Mouse (Mus musculus) retina, embryonic 14.5 days (tissue): Measurements from ENCODE around the gene Slc5a10.
A peak's percentile ranks its signal among the peaks of the same experiment; 100 is the strongest.

Experiments
- DNase-seq: peaks from one replicate; pipeline ENCODE4 v3.0.0-alpha.2; 2015; ENCODE audit warnings: low spot score

The Slc5a10 gene

GRCm38 (mm10) chr11:61669492-61670490 lies 50.8 kb downstream of the Slc5a10 start:
- DNase-seq: no peak

GRCm38 (mm10) chr11:61667782-61668181 lies 52.8 kb downstream of the Slc5a10 start:
- no peak for DNase-seq

DNA sequence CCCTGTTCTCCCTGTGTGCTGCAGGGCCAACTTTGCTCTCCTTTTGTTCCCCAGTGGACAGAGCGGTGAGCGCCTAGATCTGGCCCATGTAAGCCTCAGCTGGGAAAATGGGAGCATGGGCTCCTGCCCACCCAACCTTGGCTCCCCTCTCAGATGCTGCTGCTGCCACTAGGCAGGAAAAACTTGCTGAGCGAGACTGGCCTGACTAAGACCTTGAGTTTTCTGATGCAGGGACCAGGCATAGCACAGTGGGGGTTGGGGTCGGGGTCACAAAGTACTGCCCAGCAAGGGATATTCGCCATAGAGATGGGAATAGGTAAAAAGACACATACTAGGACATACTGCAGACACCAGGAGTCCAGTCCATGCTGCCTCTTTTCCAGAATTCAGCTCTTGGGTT lies 53.4 kb downstream of the Slc5a10 start:
- no peak for DNase-seq

- peak; percentile 73 for DNase-seq
Observed at GRCm38 (mm10) chr11:61665991-61666799, 54.4 kb downstream of the Slc5a10 start.

DNA sequence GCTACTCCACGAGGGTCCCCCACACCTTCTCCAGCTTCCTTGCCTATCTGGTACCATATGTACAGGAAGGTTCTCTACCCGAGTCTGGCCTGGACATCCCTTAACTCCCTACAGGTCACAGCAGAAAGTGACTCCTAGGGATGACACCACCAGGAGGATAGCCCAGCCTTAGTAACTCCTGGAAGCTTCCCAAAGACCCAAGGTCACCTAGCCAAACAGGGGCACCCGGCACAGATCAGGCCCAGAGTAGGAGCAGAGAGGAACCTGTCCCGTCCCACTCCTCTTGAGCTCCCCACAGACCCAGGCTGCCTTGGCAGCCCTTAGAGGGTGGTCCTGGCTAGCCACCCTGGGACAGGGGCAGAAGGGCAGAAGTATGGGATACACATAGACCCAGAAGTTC lies 55.2 kb downstream of the Slc5a10 start:
- DNase-seq: no peak

GRCm38 (mm10) chr11:61662189-61662588 lies 58.4 kb downstream of the Slc5a10 start:
- DNase-seq: no peak

GRCm38 (mm10) chr11:61660806-61661392 lies 59.7 kb downstream of the Slc5a10 start:
- no peak for DNase-seq

- DNase-seq: no peak
Observed at GRCm38 (mm10) chr11:61660001-61660400, 60.6 kb downstream of the Slc5a10 start.

DNA sequence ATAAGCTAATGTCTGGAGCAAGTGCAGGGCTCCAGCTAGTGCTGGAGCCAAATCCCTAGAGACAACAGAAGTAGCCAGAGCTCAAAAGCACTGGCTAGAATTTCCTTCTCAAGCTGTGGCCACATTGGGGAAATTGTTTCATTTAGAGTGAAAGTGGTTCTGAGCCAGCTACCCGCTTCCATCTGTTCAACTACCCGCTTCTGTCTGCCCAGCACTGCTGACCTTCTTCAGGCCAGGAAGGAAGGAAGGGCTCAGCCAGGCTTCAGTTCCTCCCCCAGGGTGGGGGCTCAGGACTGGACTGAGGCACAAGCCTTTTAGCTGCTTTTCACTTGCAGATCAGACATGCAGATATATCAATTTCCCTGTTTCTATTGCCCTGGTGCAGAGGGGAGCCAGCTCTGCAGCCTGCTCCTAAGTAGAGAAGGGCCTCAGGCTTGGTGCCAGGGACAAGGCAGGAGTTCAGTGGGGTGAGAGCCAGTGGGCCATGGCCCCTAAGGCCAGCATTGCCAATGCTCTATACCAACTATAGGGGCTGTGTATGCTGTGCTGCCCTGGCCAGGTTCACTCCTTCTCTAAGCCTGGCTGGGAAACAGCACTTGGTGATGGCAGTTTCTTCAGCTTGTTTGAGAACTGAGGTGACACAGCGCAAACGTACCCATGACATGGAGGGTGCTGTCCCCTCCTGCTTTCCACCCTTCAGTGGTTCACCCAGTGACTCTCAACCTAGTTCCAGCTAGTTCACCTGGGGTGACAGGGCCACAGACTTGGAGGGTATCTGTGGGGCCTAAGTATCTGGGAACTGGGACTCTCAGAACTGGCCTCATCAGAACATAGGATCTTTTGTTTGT lies 61.4 kb downstream of the Slc5a10 start:
- no peak for DNase-seq

DNA sequence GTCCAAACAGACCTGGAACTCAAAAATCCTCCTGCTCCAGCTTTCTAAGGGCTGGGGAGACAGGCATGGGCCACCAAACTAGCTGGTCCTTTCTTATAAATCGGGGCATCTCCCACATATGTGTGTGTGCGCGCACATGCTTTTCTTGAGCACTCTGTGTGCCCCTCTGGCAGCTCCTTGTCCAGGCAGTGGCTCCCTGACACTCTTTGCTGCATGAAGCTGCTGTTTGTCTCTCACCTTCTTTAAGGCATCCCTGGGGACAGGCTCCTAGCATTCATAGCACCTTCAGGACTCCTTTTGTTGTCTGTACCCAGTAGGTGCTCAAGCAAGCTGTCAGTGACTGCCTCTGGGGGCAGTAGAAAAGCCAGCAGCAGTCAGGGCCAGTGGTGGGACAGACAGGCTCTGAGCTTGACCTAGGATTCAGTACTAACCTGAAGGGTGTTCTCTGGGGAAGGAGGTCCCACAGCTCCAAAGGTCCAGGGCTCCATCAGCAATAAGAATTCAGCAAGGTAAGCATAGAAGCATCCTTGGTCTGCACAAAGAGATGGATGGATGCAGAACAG lies 62.2 kb downstream of the Slc5a10 start:
- DNase-seq: no peak

- no peak for DNase-seq
Observed at GRCm38 (mm10) chr11:61657432-61657831, 63.2 kb downstream of the Slc5a10 start.

DNA sequence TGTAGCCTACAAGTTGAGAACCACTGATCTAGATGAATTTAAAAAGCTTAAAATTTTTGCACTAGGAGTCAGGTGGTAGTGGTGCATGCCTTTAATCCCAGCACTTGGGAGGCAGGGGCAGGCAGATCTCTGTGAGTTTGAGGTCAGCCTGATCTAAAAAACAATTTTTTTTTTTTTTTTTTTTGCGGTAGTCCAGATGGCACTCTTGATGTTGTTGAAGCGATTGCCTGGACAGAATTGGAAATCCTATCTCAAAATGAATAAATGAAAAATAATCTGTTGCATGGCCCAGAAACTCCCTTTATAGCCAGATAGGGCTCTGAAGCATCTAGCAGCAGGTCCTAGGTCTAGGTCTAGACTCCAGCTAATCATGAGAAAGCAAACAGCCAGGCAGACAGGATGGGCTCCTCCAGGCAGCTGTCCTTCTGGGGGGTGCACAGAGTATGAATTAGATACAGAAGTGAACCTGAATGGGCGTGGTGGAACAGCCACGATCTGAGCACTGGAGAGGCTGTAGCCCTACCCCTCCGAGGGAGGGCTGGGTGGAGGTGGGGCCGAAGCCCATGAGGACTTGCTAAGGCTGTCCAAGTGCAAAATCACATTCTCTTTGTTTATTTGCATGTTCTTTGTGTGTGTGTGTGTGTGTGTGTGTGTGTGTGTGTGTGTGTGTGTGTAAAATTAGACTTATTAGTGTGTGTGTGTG lies 64.3 kb downstream of the Slc5a10 start:
- DNase-seq: no peak

DNA sequence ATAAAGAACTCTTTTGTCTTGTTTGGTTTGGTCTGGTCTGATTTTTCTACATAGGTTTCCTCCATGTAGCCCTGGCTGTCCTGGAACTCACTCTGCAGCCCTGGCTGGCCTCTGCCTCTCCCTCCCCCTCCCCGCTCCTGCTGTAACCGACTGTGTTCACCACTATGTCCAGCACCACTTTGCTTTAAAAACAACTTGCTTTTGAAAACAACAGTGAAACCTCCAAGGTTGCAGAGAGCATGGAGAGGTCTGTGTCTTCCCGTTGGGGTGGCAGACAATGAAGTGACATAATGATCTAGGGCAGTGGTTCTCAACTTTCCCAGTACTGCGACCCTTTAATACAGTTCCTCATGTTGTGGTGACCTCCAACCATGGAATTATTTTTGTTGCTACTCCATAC lies 65.0 kb downstream of the Slc5a10 start:
- no peak for DNase-seq

DNA sequence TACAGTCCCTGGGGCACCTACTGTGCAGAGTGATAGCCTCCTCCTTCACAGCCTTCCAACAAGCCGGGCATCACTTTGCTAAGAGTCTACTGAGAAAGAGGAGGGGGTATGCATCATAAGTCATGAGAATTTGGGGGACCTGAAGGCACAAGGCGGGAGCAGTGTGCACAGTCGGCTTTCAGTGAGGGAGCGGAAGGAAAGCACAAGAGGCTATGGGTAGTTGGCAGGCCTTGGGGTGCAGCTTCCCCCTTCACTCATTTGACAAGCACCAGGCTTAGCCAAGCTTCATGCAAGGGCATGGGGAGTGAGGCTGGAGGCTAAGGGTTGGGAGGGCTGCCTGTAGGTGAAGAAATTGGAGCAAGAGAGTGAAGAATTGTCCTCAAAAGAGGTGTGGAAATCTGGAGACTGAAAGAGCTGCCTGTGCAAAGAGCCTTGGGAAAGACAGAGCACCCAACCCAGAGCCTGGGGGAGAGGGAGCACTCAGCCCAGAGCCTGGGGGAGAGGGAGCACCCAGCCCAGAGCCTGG lies 65.8 kb downstream of the Slc5a10 start:
- DNase-seq: no peak

DNA sequence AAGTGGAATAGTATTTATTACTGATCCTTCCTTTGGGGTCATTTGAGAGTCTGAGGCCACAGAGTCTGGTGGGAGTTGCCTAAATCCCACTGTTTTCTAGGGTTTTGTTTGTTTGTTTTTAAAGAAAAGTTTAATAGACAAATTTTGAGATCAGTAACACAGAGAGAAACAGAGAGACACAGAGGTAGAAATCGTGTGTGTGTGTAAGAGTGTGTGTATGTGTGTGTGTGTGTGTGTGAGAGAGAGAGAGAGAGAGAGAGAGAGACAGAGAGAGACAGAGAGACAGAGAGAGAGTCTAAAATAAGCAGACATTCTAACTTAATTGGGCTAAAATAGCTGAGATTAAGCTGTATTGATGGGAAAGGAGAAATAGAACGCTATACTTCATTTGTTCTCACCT lies 67.1 kb downstream of the Slc5a10 start:
- no peak for DNase-seq

- DNase-seq: no peak
Observed at GRCm38 (mm10) chr11:61652686-61653447, 67.8 kb downstream of the Slc5a10 start, which contains the start of gene Grap. Grap (plus strand) TSS chr11:61653265.

GRCm38 (mm10) chr11:61652216-61652615 lies 68.4 kb downstream of the Slc5a10 start:
- no peak for DNase-seq

- no peak for DNase-seq
Observed at GRCm38 (mm10) chr11:61650470-61651265, 70.0 kb downstream of the Slc5a10 start.

GRCm38 (mm10) chr11:61649626-61650025 lies 71.0 kb downstream of the Slc5a10 start:
- DNase-seq: no peak
